Mouse (Mus musculus): ENCODE results near the gene Morn1.
A peak's percentile ranks its signal among the peaks of the same experiment; 100 is the strongest.

Morn1 gene

DNA sequence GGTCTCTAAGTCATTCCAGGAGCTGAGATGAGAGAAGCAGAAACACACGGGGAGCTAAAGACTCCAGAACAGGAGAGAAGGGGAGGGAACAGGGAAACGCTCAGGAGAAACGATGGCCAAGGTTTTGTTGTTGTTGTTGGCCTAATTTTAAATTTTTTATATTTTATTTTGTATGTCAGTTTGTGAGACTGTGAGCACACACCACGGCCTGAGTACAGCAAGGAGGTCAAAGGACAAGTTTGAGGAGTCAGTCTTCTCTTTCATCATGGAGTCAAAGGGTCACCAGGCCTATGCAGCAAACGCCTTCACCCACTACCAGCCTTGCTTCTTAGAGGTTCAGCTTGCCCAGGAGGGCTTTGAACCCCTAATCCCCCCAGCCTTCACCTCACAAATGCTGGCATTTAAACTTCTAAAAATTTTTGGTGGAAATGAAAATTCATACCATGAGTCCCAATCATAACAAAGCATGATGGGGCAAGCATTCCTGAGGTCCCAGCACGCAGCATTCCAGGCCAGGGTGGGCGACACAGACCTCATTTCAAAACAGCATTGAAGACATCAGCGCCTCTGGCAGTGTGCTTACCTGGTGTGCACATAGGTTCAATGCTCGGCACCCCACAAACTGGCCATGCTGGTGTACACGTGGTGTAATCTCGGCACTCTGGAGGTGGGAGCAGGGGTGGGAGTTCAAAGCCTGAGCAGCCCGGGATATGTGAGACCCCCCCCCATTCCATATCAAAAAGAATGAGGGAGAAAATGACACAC, 53.1 kb downstream of the Morn1 start:
- peak; percentile 45 for DNase-seq (ENCODE audit: inconsistent ontology term)

DNA sequence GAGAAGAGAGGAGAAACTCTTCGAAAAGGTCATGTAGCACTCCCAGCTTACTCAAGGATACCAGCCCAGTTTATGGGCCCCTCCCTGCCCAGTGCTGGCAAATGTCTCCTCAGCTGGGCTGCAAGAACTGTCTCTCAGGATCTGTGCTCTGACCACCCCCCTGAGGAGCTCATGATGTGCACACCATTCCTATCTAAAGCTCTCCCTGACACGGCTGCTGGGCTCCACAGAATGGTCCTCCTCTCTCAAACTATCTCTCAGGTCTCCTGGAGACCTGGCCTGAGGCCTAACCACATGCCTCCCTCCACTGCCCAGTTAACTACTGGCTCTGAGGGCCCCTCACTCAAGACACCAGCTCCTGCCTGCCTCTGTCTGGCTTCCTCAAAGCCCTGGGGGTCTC, 53.8 kb downstream of the Morn1 start:
- DNase-seq (ENCODE audit: inconsistent ontology term): no peak

DNA sequence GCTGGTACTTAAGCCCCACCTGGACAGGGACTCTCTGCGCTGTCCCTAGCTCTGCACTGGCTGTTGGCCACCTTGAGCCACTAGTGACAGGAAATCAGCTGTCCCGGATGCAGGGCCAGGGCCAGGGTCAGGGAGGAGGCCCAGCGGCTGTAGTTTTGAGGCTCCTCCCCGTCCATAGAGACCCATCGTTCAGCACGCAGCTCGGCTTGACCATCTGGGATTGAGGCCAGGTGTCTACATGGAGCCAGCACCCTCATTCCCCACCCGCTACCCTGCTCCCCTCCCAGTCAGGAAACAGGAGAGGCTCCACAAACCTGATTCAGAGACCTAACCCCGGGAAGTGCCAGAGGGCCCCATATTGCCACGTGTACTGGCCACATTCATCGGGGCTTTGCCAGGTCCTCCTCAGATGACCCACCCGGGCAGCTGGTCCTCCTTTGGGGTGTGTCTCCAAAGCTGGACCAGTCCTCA, 54.5 kb downstream of the Morn1 start:
- peak; percentile 64 for DNase-seq (ENCODE audit: inconsistent ontology term)

DNA sequence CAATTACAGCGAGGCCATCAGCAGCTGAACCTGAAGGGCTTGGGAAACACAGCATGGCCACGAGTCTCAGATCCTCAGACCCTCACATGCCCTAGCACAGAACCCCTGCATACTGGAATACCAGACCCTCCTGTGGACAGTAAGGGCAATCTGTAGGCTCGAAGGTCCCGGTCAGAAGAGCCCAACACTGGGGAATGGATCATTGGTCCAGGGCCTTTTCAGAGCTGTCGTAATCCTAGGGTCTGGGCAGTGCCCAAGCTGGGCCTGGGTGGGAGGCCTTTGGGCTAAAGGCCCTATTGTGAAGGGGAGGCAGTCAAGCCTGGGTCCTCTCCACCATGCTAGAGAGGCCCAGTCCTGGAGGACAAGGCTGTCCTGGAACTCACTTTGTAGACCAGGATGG, 56.5 kb downstream of the Morn1 start:
- DNase-seq (ENCODE audit: inconsistent ontology term): no peak

DNA sequence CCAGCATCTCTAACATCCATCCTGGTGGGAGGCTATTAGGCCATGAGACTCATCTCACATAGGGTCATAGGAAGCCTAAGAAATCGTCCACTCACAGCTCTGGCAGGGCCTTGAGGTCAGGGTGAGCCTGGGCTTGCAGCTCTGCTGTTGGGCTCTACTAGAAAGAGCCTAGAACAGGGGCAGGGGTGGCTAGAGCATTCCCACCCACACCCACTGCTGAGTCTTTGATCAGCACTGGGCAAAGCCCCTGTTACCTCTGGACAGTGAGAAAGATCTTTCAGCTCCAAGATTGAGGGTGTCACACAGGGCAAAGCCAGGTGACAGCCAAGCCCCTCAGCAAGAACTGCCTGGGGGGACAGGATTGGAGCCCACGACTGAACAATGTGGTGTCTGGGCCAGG, 57.0 kb downstream of the Morn1 start:
- no peak for DNase-seq (ENCODE audit: inconsistent ontology term)

DNA sequence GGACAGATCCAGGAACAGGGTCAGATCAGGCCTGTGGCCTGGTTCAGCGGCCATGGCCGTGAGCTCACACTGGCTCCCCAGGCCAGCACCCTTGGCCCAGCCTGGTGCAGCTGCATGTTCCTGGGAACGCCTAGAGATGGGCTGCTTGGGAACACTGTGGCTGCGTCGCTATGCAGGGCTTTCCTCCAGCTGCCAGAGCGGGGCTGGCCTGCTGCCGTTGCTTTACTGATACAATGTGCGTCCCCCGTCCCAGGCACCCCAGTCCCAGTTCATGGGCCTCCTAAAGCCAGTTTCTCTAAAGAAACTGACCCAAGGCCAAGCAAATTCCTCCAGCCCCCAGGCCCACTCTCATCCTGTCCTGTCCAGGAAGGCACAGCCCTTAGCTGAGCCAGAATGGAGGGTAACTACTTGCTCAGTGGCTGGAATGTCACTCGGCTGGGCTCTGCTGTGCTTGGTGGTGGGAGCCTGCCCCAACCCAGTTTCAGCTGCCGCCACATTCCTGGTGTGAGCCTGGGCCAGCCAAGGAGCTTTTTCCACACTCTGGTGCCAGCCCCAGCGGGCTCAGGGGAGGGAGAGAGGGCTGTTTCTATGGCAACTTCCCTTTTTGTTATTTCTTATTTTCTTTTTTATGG, 57.6 kb downstream of the Morn1 start:
- DNase-seq (ENCODE audit: inconsistent ontology term): peak; percentile 98

DNA sequence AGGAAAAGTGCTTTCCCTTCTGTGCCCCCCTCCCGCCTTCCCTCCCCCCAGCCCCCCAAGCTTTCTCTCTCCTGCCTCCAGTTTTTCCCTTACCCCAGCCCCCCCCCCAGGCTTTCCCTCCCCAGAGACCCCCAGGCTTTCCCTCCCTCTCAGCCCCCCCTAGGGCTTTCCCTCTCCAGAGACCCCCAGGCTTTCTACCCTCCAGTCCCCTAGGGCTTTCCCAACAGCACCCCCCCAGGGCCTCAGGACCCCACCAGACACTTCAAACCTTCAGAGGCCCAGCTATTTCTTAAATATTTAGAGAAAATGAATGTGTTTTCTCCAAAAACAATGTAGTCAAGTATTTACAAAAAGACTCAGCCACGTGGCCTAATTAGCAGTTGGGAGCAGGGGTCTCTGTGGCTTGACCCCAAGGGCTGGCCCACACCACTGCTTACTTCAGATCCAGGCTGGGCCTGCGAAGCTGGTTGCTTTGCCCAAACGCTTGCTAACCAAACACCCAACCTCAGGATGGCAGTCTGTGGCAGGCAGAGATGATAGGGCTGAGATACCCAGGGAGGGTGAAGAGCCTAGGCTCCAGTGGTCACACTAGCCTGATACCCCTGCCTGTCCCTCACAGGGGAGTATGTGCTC, 58.3 kb downstream of the Morn1 start:
- DNase-seq (ENCODE audit: inconsistent ontology term): peak; percentile 59

DNA sequence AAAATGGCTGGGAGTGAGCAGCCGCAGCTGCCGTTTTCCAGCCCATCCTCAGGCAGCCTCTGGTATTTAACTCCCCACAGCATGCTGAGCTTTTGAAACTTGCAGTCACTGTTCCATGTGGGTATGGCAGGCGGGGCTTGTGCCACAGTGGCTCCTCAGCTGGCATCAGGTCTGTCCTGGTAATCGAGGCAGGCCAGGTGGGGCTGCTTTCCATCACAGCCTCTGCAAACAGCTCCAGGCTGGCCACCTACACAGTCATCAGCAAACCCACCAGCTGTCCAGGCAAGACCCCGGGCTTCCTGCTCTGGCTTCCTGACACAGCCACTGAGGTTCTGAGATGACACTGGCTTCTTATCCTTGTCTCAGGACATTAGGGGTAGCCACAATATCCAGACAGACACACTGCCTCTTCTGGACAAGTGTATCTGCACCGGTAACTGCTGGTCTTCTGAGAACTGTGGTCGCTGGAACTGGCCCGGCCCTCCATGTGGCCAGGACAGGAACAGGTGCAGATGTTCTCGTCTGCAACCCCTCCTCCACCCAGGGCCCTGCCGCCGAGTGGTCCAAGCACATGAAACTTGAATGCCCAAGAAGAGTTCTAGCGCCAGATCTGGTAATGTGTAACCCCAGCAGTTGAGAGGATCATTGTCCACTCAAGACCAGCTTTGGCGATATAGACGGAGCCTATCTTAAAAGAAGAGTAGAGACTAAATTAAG, 59.9 kb downstream of the Morn1 start:
- no peak for DNase-seq (ENCODE audit: inconsistent ontology term)

DNA sequence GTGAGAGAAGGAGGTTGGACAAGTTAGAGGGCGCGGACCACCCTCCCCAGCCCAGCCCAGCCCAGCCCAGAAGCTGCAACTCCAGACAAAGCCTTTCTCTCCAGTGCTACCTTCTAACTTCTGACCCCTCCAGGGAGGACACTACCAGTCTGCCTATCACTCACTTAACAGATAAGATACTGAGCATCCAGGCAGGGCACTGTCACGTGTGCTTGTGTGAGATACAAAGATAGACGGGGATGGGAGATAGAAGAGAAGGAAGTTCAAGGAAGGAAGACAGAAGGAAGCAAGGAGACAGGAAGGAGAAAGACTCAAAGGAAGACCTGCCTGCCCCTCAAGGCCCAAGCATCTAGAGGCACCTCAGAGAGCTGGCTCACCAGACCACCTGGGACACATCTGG, 62.1 kb downstream of the Morn1 start:
- no peak for DNase-seq (ENCODE audit: inconsistent ontology term)

DNA sequence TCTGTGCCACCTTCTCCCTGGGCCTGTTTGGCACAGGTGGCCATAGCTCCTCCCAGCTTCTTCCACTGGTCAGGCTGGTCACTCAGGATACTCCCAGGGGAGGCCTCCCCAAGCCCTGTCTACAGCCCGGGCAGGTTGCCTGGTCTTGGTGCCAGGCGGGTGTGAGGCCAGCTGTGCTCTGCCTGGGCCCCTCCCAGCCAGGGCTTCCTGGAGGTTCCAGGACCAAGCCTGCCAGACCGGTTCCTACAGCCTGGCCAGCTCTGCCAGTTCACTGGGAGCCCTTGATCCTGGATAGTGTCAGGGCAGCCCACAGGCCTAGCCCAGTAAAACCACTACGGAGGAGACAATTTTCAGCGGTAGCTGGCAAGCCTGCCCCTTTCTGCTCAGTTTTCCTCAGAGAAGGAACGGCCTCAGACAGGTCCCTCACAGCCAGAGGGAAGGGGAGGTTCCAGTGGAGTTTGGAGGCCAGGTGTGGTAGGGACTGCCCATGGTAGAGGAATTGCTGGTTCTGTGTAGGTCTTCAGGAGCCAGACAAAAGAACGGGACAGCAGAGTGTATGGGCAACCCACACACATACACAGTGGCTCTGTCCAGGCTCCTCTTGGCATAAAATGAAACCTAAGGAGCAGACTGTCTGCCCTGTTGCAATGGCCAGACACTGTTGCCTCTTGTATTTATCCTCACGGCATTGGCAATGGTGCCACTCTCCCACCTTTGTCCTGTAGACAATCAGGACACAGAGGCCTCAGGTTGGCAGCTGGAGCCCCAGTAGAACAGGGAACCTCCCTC, 62.7 kb downstream of the Morn1 start:
- no peak for DNase-seq (ENCODE audit: inconsistent ontology term)

DNA sequence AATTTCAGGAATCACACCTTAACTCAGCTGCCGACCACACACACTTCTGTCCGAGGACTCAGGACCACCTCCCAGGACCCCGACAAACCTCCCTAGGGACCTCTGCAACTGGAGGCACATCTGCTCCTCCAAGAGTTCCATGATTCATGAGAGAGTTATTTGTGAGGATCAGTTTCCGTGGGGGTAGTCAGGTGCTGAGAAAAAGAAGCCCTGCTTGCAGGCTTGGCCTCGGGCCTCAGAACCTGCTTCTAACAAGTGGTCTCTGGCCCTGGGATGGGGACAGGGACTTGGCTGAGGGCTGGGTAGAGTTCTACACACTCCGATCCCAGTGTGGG, 63.5 kb downstream of the Morn1 start:
- no peak for DNase-seq (ENCODE audit: inconsistent ontology term)

DNA sequence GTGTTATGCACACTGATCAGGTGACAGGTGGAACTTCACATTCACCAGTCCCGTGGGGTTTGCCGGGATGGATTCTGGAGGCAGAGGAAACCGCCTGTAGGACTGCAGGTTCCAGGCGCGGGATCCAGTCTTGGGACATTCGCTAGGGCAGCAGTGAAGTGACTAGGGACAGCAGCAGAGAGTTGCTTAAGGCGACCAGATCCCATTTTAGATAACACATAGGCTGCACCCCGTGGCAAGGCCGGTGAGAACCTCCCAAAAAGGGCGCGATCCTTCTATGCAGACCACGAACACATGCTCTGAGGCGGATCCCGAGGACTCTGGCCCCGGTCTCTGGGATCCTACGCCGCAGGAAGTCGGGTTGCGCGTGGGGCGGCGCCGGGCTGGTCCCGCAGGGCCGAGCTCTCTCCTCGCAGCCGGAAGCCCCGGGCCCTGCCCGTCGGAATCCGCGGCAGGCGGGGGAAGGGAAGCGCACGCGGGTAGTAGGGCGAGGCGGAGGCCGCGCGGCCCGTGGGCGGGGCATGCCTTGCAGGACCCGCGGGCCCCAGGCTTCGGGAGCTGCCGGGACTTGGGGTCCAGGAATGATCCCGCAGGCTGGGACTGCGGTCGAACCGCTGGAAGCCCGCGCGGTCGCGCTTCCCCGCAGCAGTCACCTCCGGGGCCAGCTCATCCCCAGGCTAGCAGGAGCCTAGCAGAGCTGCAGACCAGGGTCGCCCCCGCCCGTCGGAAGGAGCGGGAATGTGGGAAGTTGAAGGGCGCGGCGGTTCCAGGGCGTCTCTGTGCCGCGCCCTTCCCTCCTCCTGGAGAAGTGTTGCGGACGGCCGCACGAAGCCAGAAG, 64.1 kb downstream of the Morn1 start:
- peak; percentile 88 for DNase-seq (ENCODE audit: inconsistent ontology term)

DNA sequence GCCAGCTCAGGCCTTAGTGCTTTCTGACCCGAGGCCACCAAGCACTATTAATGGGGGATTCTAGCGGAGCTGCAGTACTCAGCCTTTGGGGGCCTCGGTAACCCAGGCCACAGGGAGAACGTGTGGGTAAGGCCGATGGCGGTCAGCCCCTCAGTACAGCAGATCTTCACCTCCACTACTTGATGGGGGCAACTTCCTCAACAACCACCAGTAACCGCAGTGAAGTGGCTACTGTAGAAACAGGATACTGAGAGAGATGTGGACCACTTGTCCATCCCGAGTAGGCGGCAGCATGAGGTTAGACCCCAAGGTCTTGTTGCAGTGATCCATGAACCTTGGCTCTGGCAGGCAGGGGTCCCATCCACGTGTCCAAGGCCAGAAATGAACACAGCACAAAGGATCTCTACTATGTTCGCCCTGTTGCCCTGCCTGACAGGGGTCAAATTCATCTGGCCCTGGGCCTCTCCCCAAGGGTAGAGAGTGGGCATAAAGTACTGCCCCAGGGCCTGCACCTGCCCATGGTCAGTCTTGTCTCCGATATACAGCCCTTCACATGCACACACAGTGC, 64.9 kb downstream of the Morn1 start:
- DNase-seq (ENCODE audit: inconsistent ontology term): no peak

DNA sequence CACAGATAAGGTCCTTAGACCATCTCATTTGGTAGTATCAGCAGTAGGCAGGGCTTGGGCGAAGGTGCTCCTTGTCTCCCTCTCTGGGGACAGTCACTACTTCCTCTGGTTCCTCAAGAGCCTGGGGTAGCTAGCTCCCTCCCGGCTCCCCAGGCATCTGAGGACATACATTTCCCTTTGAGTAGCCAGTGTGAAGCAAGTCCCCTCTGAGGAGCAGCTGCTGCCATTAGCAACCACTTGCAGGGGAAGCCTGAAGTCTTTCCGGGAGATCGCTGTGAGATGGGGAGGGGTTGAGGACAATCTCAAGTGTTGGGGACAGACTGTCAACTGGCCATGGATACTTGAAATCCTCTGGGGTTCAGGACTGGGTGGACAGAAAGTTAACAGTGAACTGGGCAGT, 65.5 kb downstream of the Morn1 start:
- no peak for DNase-seq (ENCODE audit: inconsistent ontology term)

DNA sequence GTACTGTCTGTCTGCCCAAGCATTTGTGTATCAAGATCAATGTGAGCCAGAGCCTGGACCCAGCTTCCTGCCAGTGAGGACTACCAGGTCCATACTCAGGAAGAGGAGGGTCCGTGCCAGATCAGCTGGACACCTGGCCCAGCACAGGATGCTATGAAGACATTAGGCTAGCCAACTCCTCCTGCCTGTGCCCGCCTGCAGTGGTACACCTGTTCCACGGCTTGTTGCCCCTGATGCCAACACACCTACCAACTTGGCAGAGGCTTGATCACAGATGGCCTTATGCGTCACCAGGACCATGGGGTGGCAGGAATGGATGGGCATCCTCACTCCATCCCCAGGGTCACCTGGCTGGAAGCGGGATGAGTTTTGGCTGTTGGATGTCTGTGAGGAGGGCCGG, 66.1 kb downstream of the Morn1 start:
- no peak for DNase-seq (ENCODE audit: inconsistent ontology term)

DNA sequence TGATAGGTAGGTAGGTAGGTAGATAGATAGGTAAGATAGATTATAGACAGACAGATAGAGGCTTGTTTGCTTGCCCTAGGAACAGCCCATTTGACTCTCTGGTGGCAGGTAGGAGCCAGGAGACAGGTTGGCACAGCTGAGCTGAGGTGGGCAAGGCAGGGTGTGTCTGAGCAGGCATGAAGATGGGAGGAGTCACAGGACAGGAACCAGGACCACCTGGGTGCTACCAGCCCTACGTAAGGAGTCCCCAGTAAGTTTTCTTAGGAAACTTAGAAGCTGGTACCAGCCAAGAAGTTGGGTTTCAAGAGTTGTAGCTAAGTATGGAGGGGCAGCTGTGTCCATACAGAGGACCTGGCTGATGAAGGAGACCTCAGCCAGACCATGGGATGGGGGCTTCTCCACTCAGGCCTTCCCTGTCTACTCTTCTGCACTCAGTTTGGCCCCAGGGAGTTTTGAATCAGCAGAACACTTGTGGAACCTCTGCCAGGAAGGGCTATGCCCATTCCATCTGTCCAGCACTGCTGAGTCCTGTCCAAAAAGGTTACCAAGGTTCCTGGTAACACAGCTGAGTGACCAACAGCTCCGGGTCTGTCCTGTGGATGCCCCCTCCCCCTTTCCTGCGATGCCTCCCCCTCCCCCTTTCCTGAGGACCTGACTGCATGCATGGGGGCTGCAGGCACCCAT, 67.2 kb downstream of the Morn1 start:
- DNase-seq (ENCODE audit: inconsistent ontology term): no peak

DNA sequence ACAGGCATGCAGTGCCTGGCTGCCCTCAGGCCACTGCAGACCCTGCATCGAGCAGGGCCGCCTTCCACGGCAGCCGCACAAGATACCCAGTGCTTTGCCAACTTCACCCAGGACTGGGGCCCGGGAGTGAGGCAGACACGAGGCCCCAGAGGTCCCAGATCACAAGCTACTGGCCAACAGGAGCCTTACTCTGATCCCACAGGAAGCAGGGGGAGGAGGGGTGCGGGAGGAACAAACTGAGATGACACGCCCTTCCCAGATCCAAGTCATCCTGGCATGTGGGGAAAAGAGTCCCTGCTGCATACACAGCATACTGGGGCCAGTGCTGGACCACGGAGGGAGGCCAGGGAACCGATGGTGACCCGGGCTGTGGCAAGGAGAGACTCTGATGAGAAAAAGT, 68.6 kb downstream of the Morn1 start:
- no peak for DNase-seq (ENCODE audit: inconsistent ontology term)

DNA sequence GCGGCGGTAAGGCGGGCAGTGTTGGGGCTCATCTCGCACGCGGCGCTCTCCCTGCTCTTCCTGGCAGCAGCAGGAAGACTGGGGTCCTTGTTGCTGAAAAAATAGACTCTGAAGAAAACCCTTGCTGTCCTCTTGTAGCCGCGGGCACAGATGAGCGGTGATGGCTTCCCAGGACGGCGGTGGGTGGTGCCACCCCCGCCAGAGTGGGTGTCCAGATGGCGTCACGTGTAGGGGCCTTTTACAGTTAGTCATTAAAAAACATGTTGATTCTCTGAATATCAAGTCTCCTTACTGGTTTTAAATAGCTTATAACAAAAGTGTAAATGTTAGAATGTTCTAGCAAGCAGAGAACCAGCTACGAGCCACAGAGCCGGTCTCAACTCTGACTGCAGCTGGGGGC, 70.4 kb downstream of the Morn1 start:
- no peak for DNase-seq (ENCODE audit: inconsistent ontology term)

DNA sequence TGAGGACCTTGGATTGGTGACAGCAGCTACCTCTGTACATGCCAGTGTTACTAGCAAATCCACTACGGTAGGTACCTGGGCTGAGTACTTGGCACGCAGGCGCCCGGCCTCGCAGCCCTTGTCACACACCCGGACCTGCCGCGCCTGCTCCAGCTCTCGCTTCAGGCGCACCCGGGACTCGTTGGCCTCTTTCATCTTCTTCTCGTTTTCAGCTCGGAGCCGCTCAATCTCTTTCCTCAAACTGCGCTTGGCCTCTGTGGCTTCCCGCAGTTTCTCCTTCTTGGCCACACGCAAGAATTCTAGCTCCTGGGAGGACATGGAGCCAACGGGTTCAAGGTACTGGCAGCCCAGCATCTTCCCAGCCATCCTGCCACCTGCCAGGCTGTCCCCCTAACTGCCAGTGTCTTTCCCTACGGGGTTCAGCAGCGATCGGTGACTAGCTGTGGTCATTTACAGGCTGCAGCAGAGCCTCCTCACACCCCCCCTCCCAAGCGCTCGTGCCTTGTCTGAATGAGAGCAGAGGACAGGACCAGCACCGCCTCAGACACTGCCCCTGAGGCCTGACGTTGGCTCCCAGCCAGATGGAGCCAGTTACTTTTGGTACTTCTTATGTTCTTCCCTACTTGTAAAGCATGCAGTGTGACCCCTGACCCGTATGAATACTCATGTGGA, 71.6 kb downstream of the Morn1 start:
- DNase-seq (ENCODE audit: inconsistent ontology term): no peak

Data from Muller cell, postnatal 12 days (primary cell).